Mouse (Mus musculus) midbrain, embryonic 16.5 days (tissue): Measurements from ENCODE around the gene Ppm1j. TPM values are rescaled to one million over a fixed set of nuclear protein-coding genes. Genes with fewer than 3 reads are reported as not detected.
"Not testable (repeated sequence)": the region's sequence is repeated elsewhere in the genome, so short reads cannot be mapped to it uniquely, and the experiment has no call there.

ENCODE experiments used
- ATAC-seq: fragments of 200-750 bp; cut with Nextera tagmentation; 2 replicates; pipeline ENCODE4 v1.8.0; 2017; ENCODE audit warnings: moderate TSS enrichment
- H3K27ac ChIP-seq: fragments of 300-500 bp; sonication (generic); 2 replicates; pipeline ENCODE4 v1.5.1; 2014; ENCODE audit warnings: mild to moderate bottlenecking, low read length, mixed read lengths
- H3K27me3 ChIP-seq: fragments of 300-500 bp; sonication (generic); 2 replicates; pipeline ENCODE4 v1.6.1; 2014; ENCODE audit warnings: low read depth, low read length, mixed read lengths; ENCODE audit not compliant: control insufficient read depth, insufficient read depth
- H3K36me3 ChIP-seq: fragments of 300-500 bp; sonication (generic); 2 replicates; pipeline ENCODE4 v1.6.1; 2014; ENCODE audit warnings: mild to moderate bottlenecking, low read length, moderate library complexity, mixed read lengths; ENCODE audit not compliant: control insufficient read depth, insufficient read depth
- H3K4me1 ChIP-seq: fragments of 300-500 bp; sonication (generic); 2 replicates; pipeline ENCODE4 v1.6.1; 2014; ENCODE audit warnings: mild to moderate bottlenecking, low read length, mixed read lengths; ENCODE audit not compliant: control insufficient read depth, insufficient read depth
- H3K4me2 ChIP-seq: fragments of 300-500 bp; sonication (generic); 2 replicates; pipeline ENCODE4 v1.6.1; 2014; ENCODE audit warnings: mild to moderate bottlenecking, low read length, mixed read lengths
- H3K4me3 ChIP-seq: fragments of 300-500 bp; sonication (generic); 2 replicates; pipeline ENCODE4 v1.5.1; 2014; ENCODE audit warnings: low read depth, mild to moderate bottlenecking, low read length, moderate library complexity, mixed read lengths
- H3K9ac ChIP-seq: fragments of 300-500 bp; sonication (generic); 2 replicates; pipeline ENCODE4 v1.6.1; 2014; ENCODE audit warnings: low read depth, low read length, mixed read lengths
- H3K9me3 ChIP-seq: fragments of 300-500 bp; sonication (generic); replicated peaks from 2 replicates; pipeline ENCODE4 v1.6.1; 2014; ENCODE audit warnings: mild to moderate bottlenecking, low read length, mixed read lengths; ENCODE audit not compliant: control insufficient read depth, poor library complexity, severe bottlenecking
- WGBS: fragments of 180-500 bp; shearing (Covaris S2); extraction: QIAGEN DNeasy Blood & Tissue Kit; methylation state at CpG from one replicate; pipeline ENCODE4 v1.1.7; 2014; 5-methylcytosine and 5-hydroxymethylcytosine counted together
- polyA plus RNA-seq: library from polyadenylated mRNA; unstranded; fragments of >200 nt; fragmentation: Nextera tagmentation; extraction: Ambion mirVana; gene quantifications from 2 replicates; pipeline ENCODE4 v1.2.1, GENCODE M21; 2015

Gene Ppm1j
- polyA plus RNA-seq, 1 experiment from 2014 or later: 1.1 TPM

DNA sequence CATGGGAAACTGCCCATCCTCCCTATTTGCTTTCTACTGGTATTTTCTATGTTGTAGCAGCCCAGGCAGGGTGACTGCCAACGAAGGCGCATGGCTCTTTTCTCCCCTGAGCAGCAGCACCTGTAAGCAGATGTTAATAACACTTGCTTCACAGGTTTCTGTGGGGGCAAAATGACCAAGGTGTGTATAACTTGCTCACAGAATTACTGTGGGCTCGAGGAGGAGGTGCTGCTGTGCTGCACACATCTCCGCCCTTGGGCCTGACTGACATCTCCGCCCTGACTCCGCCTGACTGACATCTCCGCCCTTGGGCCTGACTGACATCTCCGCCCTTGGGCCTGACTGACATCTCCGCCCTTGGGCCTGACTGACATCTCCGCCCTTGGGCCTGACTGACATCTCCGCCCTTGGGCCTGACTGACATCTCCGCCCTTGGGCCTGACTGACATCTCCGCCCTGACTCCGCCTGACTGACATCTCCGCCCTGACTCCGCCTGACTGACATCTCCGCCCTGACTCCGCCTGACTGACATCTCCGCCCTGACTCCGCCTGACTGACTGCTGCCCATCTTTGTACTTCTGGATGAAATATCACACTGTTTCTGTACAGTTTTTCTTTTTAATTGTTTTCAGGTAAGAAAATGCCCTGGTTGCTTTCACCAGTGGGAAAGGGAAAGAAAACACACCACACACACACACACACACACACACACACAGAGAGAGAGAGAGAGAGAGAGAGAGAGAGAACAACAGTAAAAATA lies 18.6 kb upstream of the Ppm1j start:
- H3K4me3 ChIP-seq, H3K27me3 ChIP-seq, H3K36me3 ChIP-seq, H3K9me3 ChIP-seq, H3K27ac ChIP-seq, H3K4me1 ChIP-seq, H3K4me2 ChIP-seq, ATAC-seq, H3K9ac ChIP-seq: not testable (repeated sequence)
- 22% methylated on average over 18 of the region's 20 CpGs for WGBS

DNA sequence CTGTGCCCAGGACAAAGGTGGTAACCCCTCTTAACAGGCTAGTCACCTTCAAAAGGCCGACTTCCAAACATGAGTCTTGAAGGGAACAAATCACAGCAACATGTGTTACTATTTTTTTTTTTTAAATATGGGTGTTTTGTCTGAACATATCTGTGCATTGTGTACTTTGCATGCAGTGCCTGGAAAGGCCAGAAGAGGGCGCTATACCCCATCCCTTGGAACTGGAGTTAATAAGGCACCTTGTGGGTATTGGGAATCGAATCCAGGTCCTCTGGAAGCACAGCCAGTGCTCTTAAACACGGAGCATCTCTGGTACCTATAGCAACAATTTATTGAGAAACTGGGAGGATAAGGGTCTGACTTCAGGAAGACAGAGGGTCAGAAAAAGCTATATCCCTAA lies 15.8 kb upstream of the Ppm1j start:
- Histone ChIP-seq H3K4me3 (no peak overlapping the region), H3K9me3 (no peaks in the 10 kb centered on the region), H3K4me1 (no peaks in the 10 kb centered on the region), H3K36me3 (no peaks in the 10 kb centered on the region), H3K4me2 (no peak overlapping the region), H3K9ac (no peak overlapping the region), H3K27me3 (no peaks in the 10 kb centered on the region; the same call in 1 of the 2 replicates), H3K27ac (no peak overlapping the region)
- ATAC-seq: no peak
- 20% methylated on average over 4 of the region's 4 CpGs for WGBS

DNA sequence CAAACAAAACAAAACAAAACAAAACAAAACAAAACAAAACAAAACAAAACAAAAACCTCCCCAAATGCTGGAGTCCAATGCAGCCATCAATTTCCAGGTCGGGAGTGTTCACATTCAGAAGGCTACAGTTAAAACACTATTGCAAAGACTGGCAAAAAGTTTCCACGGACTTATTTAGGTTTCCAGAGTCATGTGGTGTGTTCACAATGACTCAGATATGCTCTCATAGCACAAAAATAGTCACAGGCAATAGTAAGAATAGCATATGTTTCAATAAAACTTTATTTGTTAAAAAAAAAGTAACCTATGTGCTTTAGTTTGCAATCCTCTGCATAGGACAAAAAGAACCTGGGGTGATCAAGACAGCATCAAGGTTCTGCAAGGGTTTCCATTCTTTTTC lies 13.7 kb upstream of the Ppm1j start:
- Histone ChIP-seq H3K4me2 (no peak overlapping the region), H3K36me3 (no peaks in the 10 kb centered on the region), H3K27me3 (no peaks in the 10 kb centered on the region), H3K9me3 (no peaks in the 10 kb centered on the region), H3K4me1 (no peaks in the 10 kb centered on the region), H3K9ac (no peak overlapping the region), H3K4me3 (no peak overlapping the region), H3K27ac (no peak overlapping the region)
- WGBS: 62% methylated on average over 2 of the region's 2 CpGs
- no peak for ATAC-seq

DNA sequence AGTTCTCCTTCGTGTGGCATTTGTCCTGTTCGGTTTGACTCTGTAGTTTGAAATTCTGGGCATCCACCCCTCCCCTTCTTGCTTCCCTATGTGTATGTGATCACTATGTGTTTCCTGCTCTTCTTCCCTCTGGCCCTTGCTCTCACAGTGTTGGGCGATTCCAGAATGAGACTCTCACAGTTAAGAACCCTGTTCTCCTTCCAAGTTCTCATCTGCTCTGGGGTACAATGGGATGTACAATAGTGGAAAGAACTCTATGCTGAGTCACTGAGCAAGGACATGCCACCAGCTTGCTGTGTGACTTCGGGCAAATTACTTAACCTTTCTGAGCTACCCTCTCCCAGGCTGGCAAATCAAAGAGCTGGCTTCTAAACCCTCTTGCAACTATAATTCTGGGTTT lies 13.1 kb upstream of the Ppm1j start:
- H3K4me1 ChIP-seq: no peaks in the 10 kb centered on the region
- no peaks in the 10 kb centered on the region for H3K27me3 ChIP-seq
- 84% methylated on average over 4 of the region's 4 CpGs for WGBS
- no peaks in the 10 kb centered on the region for H3K9me3 ChIP-seq
- no peaks in the 10 kb centered on the region for H3K36me3 ChIP-seq
- H3K4me2 ChIP-seq: no peak overlapping the region
- no peak overlapping the region for H3K9ac ChIP-seq
- ATAC-seq: no peak
- no peak overlapping the region for H3K4me3 ChIP-seq
- H3K27ac ChIP-seq: no peak overlapping the region

DNA sequence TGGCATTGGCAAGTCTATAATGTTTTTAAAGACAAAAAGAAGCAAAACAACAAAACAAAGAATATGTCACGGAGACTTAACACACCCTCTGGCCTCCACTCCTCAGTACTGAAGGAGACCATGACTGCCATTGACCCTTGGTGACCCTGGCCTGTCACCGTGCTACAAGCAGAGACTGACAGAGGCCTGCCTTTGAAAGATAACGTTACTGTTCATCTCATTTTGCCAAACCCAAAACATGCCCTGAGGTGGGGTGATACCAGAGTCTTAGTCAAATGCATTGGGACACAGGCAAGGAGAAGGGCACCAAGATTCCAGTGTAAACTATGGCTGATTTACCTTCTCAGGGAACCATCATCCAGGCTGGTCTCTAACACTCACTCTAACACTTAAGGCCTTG lies 11.7 kb upstream of the Ppm1j start:
- 32% methylated on average over 3 of the region's 3 CpGs for WGBS
- no peak for ATAC-seq

DNA sequence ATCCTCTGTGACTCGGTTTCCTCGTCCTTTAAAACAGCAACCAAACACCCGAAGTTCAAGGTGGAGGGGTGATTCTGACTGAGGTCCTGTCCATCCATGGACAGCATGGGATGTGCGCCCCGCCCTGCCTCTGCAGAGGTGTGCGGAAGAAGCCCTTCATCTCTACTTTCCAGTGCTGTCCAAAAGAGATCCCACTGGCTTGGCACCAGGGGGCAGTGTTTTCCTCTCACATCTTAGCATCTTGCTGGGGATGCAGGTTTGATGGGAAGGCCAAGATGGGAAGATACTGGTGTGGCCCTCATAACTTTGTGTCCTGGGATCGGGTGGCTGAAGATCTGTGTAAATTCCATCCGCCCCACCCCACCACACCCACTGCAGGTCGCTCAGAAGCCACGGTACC lies 10.8 kb upstream of the Ppm1j start:
- H3K9ac ChIP-seq: no peak overlapping the region
- H3K27me3 ChIP-seq: no peaks in the 10 kb centered on the region
- no peak overlapping the region for H3K4me3 ChIP-seq
- no peak overlapping the region for H3K27ac ChIP-seq
- WGBS: 57% methylated on average over 10 of the region's 10 CpGs
- no peaks in the 10 kb centered on the region for H3K9me3 ChIP-seq
- no peaks in the 10 kb centered on the region for H3K36me3 ChIP-seq
- no peaks in the 10 kb centered on the region for H3K4me1 ChIP-seq
- no peak for ATAC-seq
- H3K4me2 ChIP-seq: no peak overlapping the region

More for the DNA sequence above, 11.7 kb upstream of the Ppm1j start:
- H3K27ac ChIP-seq: no peak overlapping the region
- no peak overlapping the region for H3K4me3 ChIP-seq
- no peak overlapping the region for H3K9ac ChIP-seq
- no peak overlapping the region for H3K4me2 ChIP-seq
- no peaks in the 10 kb centered on the region for H3K36me3 ChIP-seq
- H3K27me3 ChIP-seq: no peaks in the 10 kb centered on the region
- no peaks in the 10 kb centered on the region for H3K9me3 ChIP-seq
- no peaks in the 10 kb centered on the region for H3K4me1 ChIP-seq

DNA sequence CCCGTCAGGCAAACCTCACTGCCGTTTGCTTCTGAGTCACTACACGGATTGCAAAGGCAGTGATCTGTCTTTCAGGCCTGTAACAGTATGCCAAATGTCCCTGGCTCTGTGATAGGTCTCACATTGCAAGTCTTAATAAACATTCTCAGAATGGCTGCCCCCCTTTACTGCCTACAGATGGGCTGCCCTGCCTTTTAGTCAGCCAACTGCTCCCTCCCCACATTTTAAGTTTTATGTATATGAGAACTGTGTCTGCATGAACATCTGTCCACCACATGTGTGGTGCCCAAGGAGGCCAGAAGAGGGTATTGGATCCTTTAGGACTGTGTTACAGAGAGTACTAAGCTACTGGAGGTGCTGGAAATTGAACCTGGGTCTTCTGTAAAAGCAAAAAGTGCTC lies 9.9 kb upstream of the Ppm1j start:
- H3K27me3 ChIP-seq: peaks cover under 1% of the 10 kb centered on the region
- no peaks in the 10 kb centered on the region for H3K36me3 ChIP-seq
- no peaks in the 10 kb centered on the region for H3K4me1 ChIP-seq
- WGBS: 85% methylated on average over 3 of the region's 3 CpGs
- H3K4me3 ChIP-seq: no peak overlapping the region
- no peak overlapping the region for H3K27ac ChIP-seq
- no peak overlapping the region for H3K4me2 ChIP-seq
- ATAC-seq: no peak
- H3K9ac ChIP-seq: no peak overlapping the region
- no peaks in the 10 kb centered on the region for H3K9me3 ChIP-seq

DNA sequence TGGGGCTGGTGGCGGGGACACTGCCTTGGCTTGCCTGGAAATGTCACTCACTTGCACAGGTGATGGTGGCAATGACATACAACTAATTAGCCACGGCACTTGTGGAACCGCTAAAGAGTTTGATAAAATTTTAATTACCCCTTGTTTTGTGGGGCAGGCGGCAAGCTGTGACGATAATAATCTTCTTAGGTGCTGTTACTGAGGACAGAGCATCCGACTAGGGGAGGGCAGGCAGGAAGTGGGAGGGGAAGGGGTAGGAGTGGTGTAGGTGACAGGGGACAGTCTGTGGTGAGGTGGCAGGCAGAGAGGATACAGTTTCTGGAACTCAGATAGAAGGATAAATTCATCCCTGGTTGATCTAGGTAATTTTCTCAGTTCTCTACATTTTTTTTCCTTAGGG lies 9.4 kb upstream of the Ppm1j start:
- Histone ChIP-seq H3K4me1 (no peaks in the 10 kb centered on the region), H3K9me3 (no peaks in the 10 kb centered on the region), H3K4me3 (no peak overlapping the region), H3K27me3 (peaks cover 6% of the 10 kb centered on the region), H3K9ac (no peak overlapping the region), H3K4me2 (no peak overlapping the region), H3K36me3 (no peaks in the 10 kb centered on the region), H3K27ac (no peak overlapping the region)
- no peak for ATAC-seq
- 57% methylated on average over 6 of the region's 6 CpGs for WGBS

DNA sequence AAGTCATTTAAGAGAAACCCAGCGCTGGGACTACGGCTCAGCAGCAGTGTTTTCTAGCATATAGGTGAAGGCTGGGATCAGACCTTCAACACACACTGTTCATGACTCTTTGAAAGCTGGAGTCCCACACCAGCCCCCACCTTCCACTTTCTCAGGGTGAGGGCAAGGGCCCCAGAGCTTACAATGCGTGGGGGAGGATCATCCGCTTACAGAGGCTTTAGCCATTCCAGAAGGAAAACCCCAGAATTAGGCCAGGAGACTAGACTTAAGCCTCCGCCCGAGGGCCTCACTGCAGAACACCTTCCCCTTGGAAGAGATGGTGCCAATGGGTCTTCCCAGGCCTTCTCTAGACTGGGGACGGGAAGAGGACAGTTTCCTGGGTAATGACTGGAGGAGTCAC lies 7.6 kb upstream of the Ppm1j start:
- Histone ChIP-seq H3K27ac (no peak overlapping the region), H3K4me1 (no peaks in the 10 kb centered on the region), H3K27me3 (peaks cover 23% of the 10 kb centered on the region), H3K9me3 (no peaks in the 10 kb centered on the region), H3K36me3 (no peaks in the 10 kb centered on the region), H3K4me2 (no peak overlapping the region), H3K9ac (no peak overlapping the region), H3K4me3 (no peak overlapping the region)
- no peak for ATAC-seq
- WGBS: 55% methylated on average over 7 of the region's 7 CpGs
